In the genomic region with DNA sequence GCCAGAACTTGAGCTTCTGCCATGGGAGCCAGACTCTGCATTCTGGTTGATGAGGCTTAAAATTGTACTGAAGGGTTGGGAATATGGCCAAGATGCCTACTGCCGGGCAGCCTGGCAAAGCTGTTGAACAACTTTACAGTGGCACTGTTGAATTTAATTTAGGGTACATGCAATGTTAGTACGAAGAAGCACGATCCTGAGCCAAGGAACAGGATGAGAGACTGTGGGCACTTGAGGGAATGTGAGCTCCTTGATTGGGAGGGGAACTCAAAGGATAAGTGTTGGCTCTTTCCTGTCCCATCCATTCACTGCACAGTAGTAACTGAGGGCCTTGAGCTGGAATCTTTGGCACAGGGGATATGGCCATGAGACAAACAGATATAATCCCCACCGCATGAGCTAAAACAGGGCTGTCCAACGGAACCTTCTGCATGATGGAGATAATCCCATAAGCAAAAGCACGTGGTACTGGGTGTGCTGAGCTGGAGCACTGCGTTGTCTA, we compare ENCODE assay signal across 1 mouse cellular context.
A peak's percentile ranks its signal among the peaks of the same experiment; 100 is the strongest.
TF ChIP-seq lines count a peak whose summit lies in the region.

No protein-coding gene starts in this region.

TF ChIP-seq in MEL, 35 proteins besides CTCF, POLR2A, EP300 and RAD21:
- no peak for TF ChIP-seq ZC3H11A (IDR thresholded peaks at IDR 0.05; ENCODE audit: low read depth, low read length)
- TF ChIP-seq HCFC1 (IDR thresholded peaks at IDR 0.05; ENCODE audit: low read depth, low read length) = no peak
- TF ChIP-seq NELFE (IDR thresholded peaks at IDR 0.05; ENCODE audit: low read depth, low read length) = no peak
- no peak for TF ChIP-seq USF2 (IDR thresholded peaks at IDR 0.05; ENCODE audit: borderline replicate concordance in 1 of 2, insufficient read depth in 1 of 2, low read depth in 1 of 2, low read length in 2 of 2)
- TF ChIP-seq USF1 (IDR thresholded peaks at IDR 0.05; ENCODE audit: low read depth, low read length) = peak; percentile 82
- no peak for TF ChIP-seq NRF1 (IDR thresholded peaks at IDR 0.05; ENCODE audit: insufficient read depth, low read depth, low read length, poor library complexity, severe bottlenecking)
- TF ChIP-seq BHLHE40 (IDR thresholded peaks at IDR 0.05; ENCODE audit: borderline replicate concordance, low read depth, low read length) = no peak
- TF ChIP-seq SIN3A (IDR thresholded peaks at IDR 0.05; ENCODE audit: low read length) = peak; percentile 60
- no peak for TF ChIP-seq TBP (IDR thresholded peaks at IDR 0.05; ENCODE audit: low read depth, low read length)
- peak; percentile 83 for TF ChIP-seq MYC (IDR thresholded peaks at IDR 0.05; ENCODE audit: low read depth, low read length)
- TF ChIP-seq MAFK (IDR thresholded peaks at IDR 0.05; ENCODE audit: borderline replicate concordance, low read depth, low read length) = no peak
- TF ChIP-seq UBTF (IDR thresholded peaks at IDR 0.05; ENCODE audit: borderline replicate concordance, insufficient read depth, low read depth, low read length) = no peak
- no peak for TF ChIP-seq JUND (IDR thresholded peaks at IDR 0.05; ENCODE audit: low read depth, low read length)
- no peak for TF ChIP-seq CHD2 (IDR thresholded peaks at IDR 0.05; ENCODE audit: low read length)
- TF ChIP-seq TCF12 (IDR thresholded peaks at IDR 0.05; ENCODE audit: low read depth, low read length) = peak; percentile 81
- TF ChIP-seq GABPA (IDR thresholded peaks at IDR 0.05; ENCODE audit: low read depth, low read length) = no peak
- TF ChIP-seq MXI1 (IDR thresholded peaks at IDR 0.05; ENCODE audit: low read depth, low read length) = peak; percentile 70; the same call in 1 of the 2 replicates
- peak; percentile 96 for TF ChIP-seq MAX (IDR thresholded peaks at IDR 0.05; ENCODE audit: low read length)
- TF ChIP-seq ZKSCAN1 (IDR thresholded peaks at IDR 0.05; ENCODE audit: low read depth, low read length) = no peak
- TF ChIP-seq ZMIZ1 (IDR thresholded peaks at IDR 0.05; ENCODE audit: low read depth, low read length) = no peak
- TF ChIP-seq MYB (IDR thresholded peaks at IDR 0.05; ENCODE audit: low read depth, low read length) = no peak
- TF ChIP-seq ELF1 (IDR thresholded peaks at IDR 0.05; ENCODE audit: low read depth, low read length) = no peak
- TF ChIP-seq RCOR1 (IDR thresholded peaks at IDR 0.05; ENCODE audit: low read depth, low read length) = no peak
- peak; percentile 38; the same call in 1 of the 2 replicates for TF ChIP-seq GATA1 (IDR thresholded peaks at IDR 0.05; ENCODE audit: low read depth, low read length)
- no peak for TF ChIP-seq POLR2AphosphoS5 (IDR thresholded peaks at IDR 0.05; ENCODE audit: borderline replicate concordance, low read depth, low read length)
- TF ChIP-seq ZNF384 (IDR thresholded peaks at IDR 0.05; ENCODE audit: low read depth, low read length) = no peak
- TF ChIP-seq ETS1 (IDR thresholded peaks at IDR 0.05; ENCODE audit: low read depth, low read length) = peak; percentile 52
- TF ChIP-seq POLR2AphosphoS2 (IDR thresholded peaks at IDR 0.05; ENCODE audit: low read length) = no peak
- no peak for TF ChIP-seq MAZ (IDR thresholded peaks at IDR 0.05; ENCODE audit: low read depth, low read length)
- TF ChIP-seq CHD1 (IDR thresholded peaks at IDR 0.05; ENCODE audit: low read depth, low read length) = no peak
- peak; percentile 29; the same call in 1 of the 2 replicates for TF ChIP-seq MEF2A (IDR thresholded peaks at IDR 0.05; ENCODE audit: extremely low read depth, insufficient replicate concordance, low read depth, low read length, poor library complexity, severe bottlenecking)
- TF ChIP-seq SMC3 (IDR thresholded peaks at IDR 0.05; ENCODE audit: low read depth, low read length) = no peak
- no peak for TF ChIP-seq KAT2A (conservative IDR thresholded peaks at IDR 0.05; ENCODE audit: low read depth, low read length)
- peak; percentile 83 for TF ChIP-seq TAL1 (IDR thresholded peaks at IDR 0.05; ENCODE audit: low read length)
- no peak for TF ChIP-seq E2F4 (IDR thresholded peaks at IDR 0.05; ENCODE audit: borderline replicate concordance, low read depth, low read length)
